Mouse (Mus musculus) myocyte (in vitro differentiated cells): ENCODE measurements at regions not wholly inside any gene's neighbourhood (a gene's known extent, or its start where the extent isn't known, plus 50 kb on each side); places are given as distances from the start of the nearest gene placed in this dataset.

Experiments used
- E2F4 ChIP-seq: IDR thresholded peaks from one replicate; pipeline ENCODE4 v1.6.1; 2011; ENCODE audit warnings: mild to moderate bottlenecking, control low read depth, moderate library complexity; ENCODE audit not compliant: insufficient read depth
- MAX ChIP-seq: IDR thresholded peaks from one replicate; pipeline ENCODE4 v1.6.1; 2011; ENCODE audit warnings: low read depth, mild to moderate bottlenecking, control low read depth
- MYOD1 ChIP-seq, 3 experiments: IDR thresholded peaks; one replicate each; pipeline ENCODE4 v1.6.1; 2011; ENCODE audit warnings: control low read depth in 2 of 3, low read depth in 2 of 3, mild to moderate bottlenecking in 2 of 3, moderate library complexity in 1 of 3; ENCODE audit not compliant: insufficient read length in 2 of 3, control insufficient read depth in 1 of 3
- MYOG ChIP-seq, 3 experiments: IDR thresholded peaks; one replicate each; pipeline ENCODE4 v1.6.1; 2011; ENCODE audit warnings: control low read depth in 2 of 3, low read depth in 2 of 3, mild to moderate bottlenecking in 2 of 3; ENCODE audit not compliant: insufficient read length in 2 of 3, control insufficient read depth in 1 of 3, insufficient read depth in 1 of 3
- POLR2A ChIP-seq: IDR thresholded peaks from one replicate; pipeline ENCODE4 v1.6.1; 2011; ENCODE audit warnings: low read depth, mild to moderate bottlenecking, control low read depth, moderate library complexity; ENCODE audit not compliant: insufficient read length
- POLR2AphosphoS2 ChIP-seq: IDR thresholded peaks from one replicate; pipeline ENCODE4 v1.6.1; 2011; ENCODE audit warnings: low read depth, control low read depth; ENCODE audit not compliant: insufficient read length
- SRF ChIP-seq: IDR thresholded peaks from one replicate; pipeline ENCODE4 v1.6.1; 2011; ENCODE audit warnings: low read depth; ENCODE audit not compliant: control insufficient read depth, insufficient read length
- TCF12 ChIP-seq: IDR thresholded peaks from one replicate; pipeline ENCODE4 v1.6.1; 2011; ENCODE audit warnings: mild to moderate bottlenecking, control low read depth; ENCODE audit not compliant: poor library complexity, insufficient read depth, severe bottlenecking
- TCF3 ChIP-seq: IDR thresholded peaks from one replicate; pipeline ENCODE4 v1.6.1; 2011; ENCODE audit warnings: low read depth, control low read depth; ENCODE audit not compliant: insufficient read length
- USF1 ChIP-seq: IDR thresholded peaks from one replicate; pipeline ENCODE4 v1.6.1; 2011; ENCODE audit warnings: low read depth, mild to moderate bottlenecking, control low read depth, moderate library complexity

DNA sequence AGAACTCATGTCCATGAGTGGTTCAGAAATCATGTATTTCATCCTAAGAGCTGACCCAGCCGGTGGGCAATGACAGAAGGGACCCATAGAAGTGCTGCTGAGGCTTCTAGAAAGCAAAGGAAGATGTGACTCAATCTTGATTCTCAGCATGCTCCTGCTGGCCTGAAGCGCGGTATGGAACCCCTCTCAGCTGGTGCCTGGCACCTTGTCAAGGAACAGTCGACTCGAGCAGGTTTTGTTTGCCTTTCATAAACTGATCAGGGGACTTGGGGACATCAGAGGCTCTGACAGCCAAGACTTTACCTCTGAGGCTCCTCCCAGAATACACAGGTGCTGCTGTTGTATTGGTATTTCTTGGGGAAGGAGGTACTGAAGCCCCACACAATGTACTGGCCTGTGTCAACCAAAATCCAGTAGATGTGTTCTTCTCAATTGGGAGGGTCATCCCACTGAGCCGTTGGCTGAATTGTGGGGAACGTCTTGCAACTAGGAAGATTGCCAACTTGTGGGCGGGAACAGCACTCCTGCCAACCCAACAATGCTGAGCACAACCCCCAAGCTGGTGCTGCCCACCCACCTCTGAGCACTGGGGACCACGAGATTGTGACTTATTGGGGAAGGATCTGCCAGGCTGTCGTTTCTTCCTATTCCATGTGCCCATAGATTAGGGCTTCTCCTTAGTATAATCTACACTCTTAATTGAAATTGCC lies 344.4 kb downstream of the Bcl11a start:
- TF ChIP-seq USF1 = no peak
- no peak for TF ChIP-seq POLR2A
- TF ChIP-seq E2F4 = no peak
- TF ChIP-seq MAX = no peak
- no peak for TF ChIP-seq MYOG (IDR thresholded peaks at IDR 0.05; ENCODE audit: control insufficient read depth in 1 of 3, insufficient read depth in 1 of 3, insufficient read length in 2 of 3, low read depth in 2 of 3)
- TF ChIP-seq MYOD1 (IDR thresholded peaks at IDR 0.05; ENCODE audit: control insufficient read depth in 1 of 3, insufficient read length in 2 of 3, low read depth in 2 of 3) = no peak
- TF ChIP-seq POLR2AphosphoS2 = no peak
- TF ChIP-seq TCF12 = no peak
- TF ChIP-seq TCF3 = no peak
- TF ChIP-seq SRF = no peak
